In genomic region chr13:98572011-98572570, GRCm38 (mm10) we compare ENCODE assay signal across 10 mouse cellular contexts.
DNase-seq lines count a peak whose midpoint lies in the region; ATAC-seq lines count a peak whose summit lies in the region.
"Had no signal": no experiment of that assay in that cellular context is flagged by ENCODE, and none has a peak within 500 bp of the region (broad histone marks: within the 10 kb centered on the region; RNA-seq: fewer than 3 reads in every experiment).

No protein-coding gene starts in this region.

- no peak for ATAC-seq in heart, embryonic 14.5 days (ENCODE audit: insufficient number of reproducible peaks, insufficient read depth, low FRiP score, low read depth)
- ATAC-seq in embryonic facial prominence, embryonic 11.5 days (replicated peaks; ENCODE audit: insufficient number of reproducible peaks, low FRiP score, low TSS enrichment, low read depth) = no peak
- no peak for ATAC-seq in hindbrain, embryonic 14.5 days (ENCODE audit: low FRiP score)
- ATAC-seq in midbrain, embryonic 11.5 days (ENCODE audit: low FRiP score) = peak; percentile 89

- intact Hi-C loops in left cerebral cortex, postnatal 25 days (cut with DNase I) = no loop called here

- peaks cover 0 to 11% of the 10 kb centered on the region in 2 experiments; a peak in 3 of 4 replicates for H3K4me1 ChIP-seq in heart, embryonic 14.5 days (ENCODE audit: control insufficient read depth in 2 of 2, insufficient read depth in 2 of 2, low read length in 2 of 2)
- peaks cover 10% of the 10 kb centered on the region for H3K4me1 ChIP-seq in embryonic facial prominence, embryonic 11.5 days (ENCODE audit: control insufficient read depth, insufficient read depth, low read length)
- peaks cover 19% of the 10 kb centered on the region for H3K4me1 ChIP-seq in hindbrain, embryonic 14.5 days (replicated peaks; ENCODE audit: control insufficient read depth, insufficient read depth, low read length)
- H3K4me1 ChIP-seq in midbrain, embryonic 11.5 days (ENCODE audit: control insufficient read depth, insufficient read depth, low read length) = peaks cover 26% of the 10 kb centered on the region

- no peaks in the 10 kb centered on the region for H3K9me3 ChIP-seq in heart, embryonic 14.5 days (ENCODE audit: control insufficient read depth, low read length)
- no peaks in the 10 kb centered on the region for H3K9me3 ChIP-seq in embryonic facial prominence, embryonic 11.5 days (replicated peaks; ENCODE audit: control insufficient read depth, low read length)
- no peaks in the 10 kb centered on the region for H3K9me3 ChIP-seq in hindbrain, embryonic 14.5 days (ENCODE audit: control insufficient read depth, low read length)
- H3K9me3 ChIP-seq in midbrain, embryonic 11.5 days (ENCODE audit: control insufficient read depth, low read length) = no peaks in the 10 kb centered on the region

- H3K4me2 ChIP-seq in heart, embryonic 14.5 days (ENCODE audit: low read length) = peak overlapping the region; percentile 95
- peak overlapping the region; percentile 69 for H3K4me2 ChIP-seq in embryonic facial prominence, embryonic 11.5 days (ENCODE audit: low read depth, low read length)
- H3K4me2 ChIP-seq in hindbrain, embryonic 14.5 days (replicated peaks) = peak overlapping the region; percentile 58
- H3K4me2 ChIP-seq in midbrain, embryonic 11.5 days = peak overlapping the region; percentile 50

- WGBS in heart, embryonic 14.5 days = 12% methylated on average over 11 of the region's 14 CpGs
- 2% methylated on average over 11 of the region's 14 CpGs for WGBS in embryonic facial prominence, embryonic 11.5 days
- WGBS in hindbrain, embryonic 14.5 days = 4% methylated on average over 11 of the region's 14 CpGs
- under 1% methylated on average over 11 of the region's 14 CpGs for WGBS in midbrain, embryonic 11.5 days

- no peak for DNase-seq in heart, adult 9 months (ENCODE audit: low spot score in 2 of 2)
- no peak for DNase-seq in embryonic facial prominence, embryonic 11.5 days (ENCODE audit: low spot score)
- DNase-seq in hindbrain, embryonic 14.5 days (ENCODE audit: low spot score) = no peak
- DNase-seq in midbrain, embryonic 11.5 days (ENCODE audit: low spot score, missing footprints) = peak; percentile 92
- DNase-seq in testis, postnatal 14 days (ENCODE audit: low spot score) = no peak
- DNase-seq in left cerebral cortex, adult 11 months (ENCODE audit: low spot score) = no peak
- DNase-seq in left cerebral cortex, postnatal 25 days (ENCODE audit: low spot score in 2 of 2) = no peak
- DNase-seq: adrenal gland, postnatal 10 days had no signal

- H3K36me3 ChIP-seq in heart, embryonic 14.5 days (ENCODE audit: control insufficient read depth, insufficient read depth, low read length) = no peaks in the 10 kb centered on the region
- no peaks in the 10 kb centered on the region for H3K36me3 ChIP-seq in embryonic facial prominence, embryonic 11.5 days (replicated peaks; ENCODE audit: control insufficient read depth, insufficient read depth, low read depth, low read length)
- no peaks in the 10 kb centered on the region for H3K36me3 ChIP-seq in hindbrain, embryonic 14.5 days (replicated peaks; ENCODE audit: control insufficient read depth, insufficient read depth)
- no peaks in the 10 kb centered on the region for H3K36me3 ChIP-seq in midbrain, embryonic 11.5 days (ENCODE audit: control insufficient read depth, insufficient read depth, low read length)

- H3K27me3 ChIP-seq in heart, embryonic 14.5 days (ENCODE audit: control insufficient read depth, insufficient read depth, low read length) = peaks cover 45% of the 10 kb centered on the region
- peaks cover 2% of the 10 kb centered on the region; the same call in 1 of the 2 replicates for H3K27me3 ChIP-seq in embryonic facial prominence, embryonic 11.5 days (ENCODE audit: control insufficient read depth, insufficient read depth, low read length)
- peaks cover 74% of the 10 kb centered on the region for H3K27me3 ChIP-seq in hindbrain, embryonic 14.5 days (ENCODE audit: control insufficient read depth, insufficient read depth, low read length)
- H3K27me3 ChIP-seq in midbrain, embryonic 11.5 days (ENCODE audit: control insufficient read depth, insufficient read depth, low read length) = peaks cover 82% of the 10 kb centered on the region

- H3K4me3 ChIP-seq in heart, embryonic 14.5 days (ENCODE audit: control insufficient read depth in 1 of 2, insufficient read depth in 1 of 2, low read depth in 1 of 2, low read length in 2 of 2) = peak overlapping the region; percentile 49 to 51
- peak overlapping the region; percentile 29 for H3K4me3 ChIP-seq in embryonic facial prominence, embryonic 11.5 days (ENCODE audit: low read depth, low read length)
- H3K4me3 ChIP-seq in hindbrain, embryonic 14.5 days (replicated peaks; ENCODE audit: low read length) = peak overlapping the region; percentile 35
- H3K4me3 ChIP-seq in midbrain, embryonic 11.5 days (ENCODE audit: low read depth, low read length) = no peak overlapping the region
- H3K4me3 ChIP-seq: myocyte had no signal

- H3K27ac ChIP-seq in heart, embryonic 14.5 days (replicated peaks in 1 of 2; ENCODE audit: control insufficient read depth in 1 of 2, insufficient read depth in 1 of 2, low read depth in 2 of 2, low read length in 2 of 2) = no peak overlapping the region
- no peak overlapping the region for H3K27ac ChIP-seq in embryonic facial prominence, embryonic 11.5 days (replicated peaks; ENCODE audit: low read depth, low read length)
- H3K27ac ChIP-seq in hindbrain, embryonic 14.5 days = no peak overlapping the region
- H3K27ac ChIP-seq in midbrain, embryonic 11.5 days (ENCODE audit: low read depth, low read length) = no peak overlapping the region

- H3K9ac ChIP-seq in heart, embryonic 14.5 days (ENCODE audit: low read length) = peak overlapping the region; percentile 50
- no peak overlapping the region for H3K9ac ChIP-seq in embryonic facial prominence, embryonic 11.5 days (replicated peaks; ENCODE audit: low read length)
- no peak overlapping the region for H3K9ac ChIP-seq in hindbrain, embryonic 14.5 days
- no peak overlapping the region for H3K9ac ChIP-seq in midbrain, embryonic 11.5 days (ENCODE audit: low read length)
